ENCODE assay signal across 29 mouse cellular contexts in genomic region chr9:60752636-60753035, GRCm38 (mm10). TPM values are rescaled to one million over a fixed set of nuclear protein-coding genes. Genes with fewer than 3 reads are reported as not detected.
"Had no signal": no experiment of that assay in that cellular context is flagged by ENCODE, and none has a peak within 500 bp of the region (broad histone marks: within the 10 kb centered on the region; RNA-seq: fewer than 3 reads in every experiment).

No protein-coding gene starts in this region.

- H3K9me3 ChIP-seq: heart, embryonic 10.5 days; hindbrain, embryonic 10.5 days; hindbrain, embryonic 12.5 days; kidney, embryonic 15.5 days; limb, embryonic 13.5 days; limb, embryonic 15.5 days had no signal

- H3K4me2 ChIP-seq: heart, embryonic 12.5 days; hindbrain, embryonic 12.5 days; hindbrain, embryonic 14.5 days; kidney, embryonic 15.5 days; limb, embryonic 13.5 days; limb, embryonic 15.5 days; liver, embryonic 12.5 days had no signal

- H3K4me3 ChIP-seq: gastrocnemius, adult 2 months; heart, adult 2 months; heart, embryonic 10.5 days; heart, embryonic 12.5 days; hindbrain, embryonic 10.5 days; hindbrain, embryonic 12.5 days; kidney, embryonic 15.5 days; limb, embryonic 13.5 days; limb, embryonic 15.5 days; liver, embryonic 12.5 days had no signal

- ATAC-seq: hindbrain, embryonic 16.5 days; inflammation-experienced regulatory T-cells, adult 6 months; liver, embryonic 12.5 days had no signal

- H3K36me3 ChIP-seq: heart, embryonic 10.5 days; heart, embryonic 12.5 days; hindbrain, embryonic 10.5 days; hindbrain, embryonic 12.5 days; kidney, embryonic 15.5 days; limb, embryonic 13.5 days; limb, embryonic 15.5 days; liver, embryonic 12.5 days had no signal

- H3K27ac ChIP-seq: gastrocnemius, adult 2 months; heart, adult 2 months; heart, embryonic 10.5 days; hindbrain, embryonic 10.5 days; hindbrain, embryonic 12.5 days; hindbrain, embryonic 14.5 days; kidney, embryonic 15.5 days; kidney, postnatal 0 days; limb, embryonic 13.5 days; limb, embryonic 15.5 days; liver, embryonic 12.5 days; liver, embryonic 14.5 days had no signal

- DNase-seq: gastrocnemius, adult 2 months; gastrocnemius, postnatal 10 days; gastrocnemius, postnatal 25 days; heart, adult 2 months; heart, postnatal 10 days; heart, postnatal 4 days; kidney, adult 11 months; kidney, adult 2 months; kidney, adult 9 months; kidney, postnatal 14 days; kidney, postnatal 36 days; layer of hippocampus, adult 9-11 months; layer of hippocampus, postnatal 36 days; left cerebral cortex, postnatal 4 days had no signal

- H3K27me3 ChIP-seq: heart, embryonic 12.5 days; hindbrain, embryonic 12.5 days; kidney, embryonic 15.5 days; limb, embryonic 13.5 days; limb, embryonic 15.5 days; liver, embryonic 12.5 days had no signal

- H3K4me1 ChIP-seq: hindbrain, embryonic 12.5 days had no signal

- H3K9ac ChIP-seq: heart, embryonic 12.5 days; hindbrain, embryonic 12.5 days; hindbrain, embryonic 14.5 days; kidney, embryonic 15.5 days; limb, embryonic 13.5 days; limb, embryonic 15.5 days; liver, embryonic 12.5 days; liver, embryonic 14.5 days had no signal

RNA-seq across cellular contexts. Expression of gene Larp6, which starts 39.8 kb away (rescaled TPM):
- total RNA-seq: granulocyte monocyte progenitor cell, adult 5-6 weeks; liver, adult 2 months had no signal
- polyA plus RNA-seq: inflammation-experienced regulatory T-cells, adult 6 months; liver, adult 2 months had no signal
